Mouse (Mus musculus) heart, embryonic 11.5 days (tissue): ENCODE data around the gene Fbxw10. TPM values are rescaled to one million over a fixed set of nuclear protein-coding genes. Genes with fewer than 3 reads are reported as not detected.

Source experiments
- ATAC-seq: fragments of 200-750 bp; cut with Nextera tagmentation; replicated peaks from 2 replicates; pipeline ENCODE4 v1.8.0; 2017; ENCODE audit warnings: moderate library complexity; ENCODE audit not compliant: insufficient number of reproducible peaks, low FRiP score, low TSS enrichment
- H3K27ac ChIP-seq: fragments of 300-500 bp; sonication (generic); 2 replicates; pipeline ENCODE4 v1.5.1; 2014; ENCODE audit warnings: mild to moderate bottlenecking, low read depth, low read length
- H3K27me3 ChIP-seq: fragments of 300-500 bp; sonication (generic); 2 replicates; pipeline ENCODE4 v1.6.1; 2014; ENCODE audit warnings: mild to moderate bottlenecking, low read length, mixed read lengths; ENCODE audit not compliant: control insufficient read depth, insufficient read depth
- H3K36me3 ChIP-seq: fragments of 300-500 bp; sonication (generic); 2 replicates; pipeline ENCODE4 v1.6.1; 2014; ENCODE audit warnings: mild to moderate bottlenecking, low read length, moderate library complexity, mixed read lengths; ENCODE audit not compliant: control insufficient read depth, insufficient read depth
- H3K4me1 ChIP-seq: fragments of 300-500 bp; sonication (generic); 2 replicates; pipeline ENCODE4 v1.6.1; 2014; ENCODE audit warnings: low read length; ENCODE audit not compliant: control insufficient read depth, insufficient read depth
- H3K4me2 ChIP-seq: fragments of 300-500 bp; sonication (generic); 2 replicates; pipeline ENCODE4 v1.6.1; 2014; ENCODE audit warnings: mild to moderate bottlenecking, moderate library complexity
- H3K4me3 ChIP-seq: fragments of 300-500 bp; sonication (generic); 2 replicates; pipeline ENCODE4 v1.5.1; 2014; ENCODE audit warnings: low read depth, low read length
- H3K9ac ChIP-seq: fragments of 300-500 bp; sonication (generic); 2 replicates; pipeline ENCODE4 v1.6.1; 2014; ENCODE audit warnings: mild to moderate bottlenecking, low read depth, low read length, moderate library complexity
- H3K9me3 ChIP-seq: fragments of 300-500 bp; sonication (generic); replicated peaks from 2 replicates; pipeline ENCODE4 v1.6.1; 2016; ENCODE audit warnings: low read length; ENCODE audit not compliant: control insufficient read depth
- WGBS: fragments of 180-500 bp; shearing (Covaris S2); extraction: QIAGEN DNeasy Blood & Tissue Kit; methylation state at CpG from one replicate; pipeline ENCODE4 v1.1.7; 2014; ENCODE audit not compliant: insufficient replicate concordance; 5-methylcytosine and 5-hydroxymethylcytosine counted together
- polyA plus RNA-seq: library from polyadenylated mRNA; unstranded; fragments of >200 nt; fragmentation: Nextera tagmentation; extraction: Ambion mirVana; gene quantifications from 2 replicates; pipeline ENCODE4 v1.2.1, GENCODE M21; 2014

The Fbxw10 gene
- polyA plus RNA-seq, 1 experiment from 2014 or later, result 0.24 TPM

GRCm38 (mm10) chr11:62851199-62851598 is 4.3 kb downstream of the Fbxw10 start:
- H3K27ac ChIP-seq, result no peak overlapping the region

DNA sequence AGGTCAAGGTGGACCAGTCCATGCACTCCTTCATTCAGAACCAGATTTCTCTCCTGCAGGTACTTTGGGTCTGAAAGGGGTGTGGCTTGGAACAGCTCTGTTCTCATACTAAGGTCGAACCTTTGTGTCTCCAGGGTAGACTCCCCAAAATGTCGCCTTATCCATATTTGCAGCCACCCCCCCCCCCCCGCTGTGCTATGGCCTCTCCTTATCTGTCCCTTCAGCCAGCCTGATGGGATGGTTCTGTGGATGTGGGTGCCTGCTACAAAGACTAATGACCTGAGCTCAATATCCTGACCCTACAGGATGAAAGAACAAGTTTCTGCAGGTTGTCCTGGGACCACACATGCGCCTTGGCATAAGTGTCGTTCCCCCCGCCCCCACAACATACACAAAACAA is 6.5 kb downstream of the Fbxw10 start:
- Histone ChIP-seq H3K36me3 (no peaks in the 10 kb centered on the region), H3K4me2 (no peak overlapping the region), H3K9me3 (no peaks in the 10 kb centered on the region), H3K4me3 (no peak overlapping the region), H3K27ac (no peak overlapping the region), H3K9ac (no peak overlapping the region), H3K4me1 (no peaks in the 10 kb centered on the region), H3K27me3 (no peaks in the 10 kb centered on the region)
- no peak for ATAC-seq
- 75% methylated on average over 6 of the region's 6 CpGs for WGBS

More at GRCm38 (mm10) chr11:62851199-62851598, 4.3 kb downstream of the Fbxw10 start:
- Histone ChIP-seq H3K9me3 (no peaks in the 10 kb centered on the region), H3K4me2 (no peak overlapping the region), H3K36me3 (no peaks in the 10 kb centered on the region), H3K27me3 (no peaks in the 10 kb centered on the region), H3K4me1 (no peaks in the 10 kb centered on the region), H3K4me3 (no peak overlapping the region), H3K9ac (no peak overlapping the region)
- 71% methylated on average over 1 of the region's 1 CpGs for WGBS
- ATAC-seq, result no peak

- H3K4me3 ChIP-seq, result no peak overlapping the region
- H3K9ac ChIP-seq, result no peak overlapping the region
- H3K27ac ChIP-seq, result no peak overlapping the region
- no peaks in the 10 kb centered on the region for H3K36me3 ChIP-seq
- H3K9me3 ChIP-seq, result no peaks in the 10 kb centered on the region
- no peaks in the 10 kb centered on the region for H3K4me1 ChIP-seq
- no peak overlapping the region for H3K4me2 ChIP-seq
- no peak for ATAC-seq
- no peaks in the 10 kb centered on the region for H3K27me3 ChIP-seq
- WGBS, result 57% methylated on average over 4 of the region's 4 CpGs
Measured at GRCm38 (mm10) chr11:62865562-62865961, 18.7 kb downstream of the Fbxw10 start.

DNA sequence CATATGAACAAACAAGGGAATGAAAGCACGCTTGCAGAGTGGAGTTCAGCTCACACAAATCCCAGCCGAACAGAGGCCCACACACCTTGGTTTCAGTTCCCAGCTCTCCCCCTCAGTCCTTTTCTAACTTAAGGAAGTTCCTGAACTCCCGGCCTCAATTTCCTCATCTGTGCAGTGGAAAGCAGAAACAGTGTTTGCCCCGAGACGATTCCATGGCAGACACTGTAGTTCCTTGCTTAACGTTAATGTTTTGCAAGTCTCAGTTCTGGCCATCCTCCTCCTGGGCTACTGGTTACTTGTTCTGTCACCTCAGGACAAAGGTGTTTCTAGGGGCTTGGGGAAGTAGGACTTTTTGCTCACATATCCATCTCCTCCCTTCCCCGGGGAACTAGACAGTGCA is 19.8 kb downstream of the Fbxw10 start:
- Histone ChIP-seq H3K4me2 (no peak overlapping the region), H3K27ac (no peak overlapping the region), H3K4me3 (no peak overlapping the region), H3K36me3 (no peaks in the 10 kb centered on the region), H3K9me3 (no peaks in the 10 kb centered on the region), H3K9ac (no peak overlapping the region), H3K4me1 (no peaks in the 10 kb centered on the region), H3K27me3 (no peaks in the 10 kb centered on the region)
- ATAC-seq, result no peak
- 81% methylated on average over 7 of the region's 7 CpGs for WGBS

DNA sequence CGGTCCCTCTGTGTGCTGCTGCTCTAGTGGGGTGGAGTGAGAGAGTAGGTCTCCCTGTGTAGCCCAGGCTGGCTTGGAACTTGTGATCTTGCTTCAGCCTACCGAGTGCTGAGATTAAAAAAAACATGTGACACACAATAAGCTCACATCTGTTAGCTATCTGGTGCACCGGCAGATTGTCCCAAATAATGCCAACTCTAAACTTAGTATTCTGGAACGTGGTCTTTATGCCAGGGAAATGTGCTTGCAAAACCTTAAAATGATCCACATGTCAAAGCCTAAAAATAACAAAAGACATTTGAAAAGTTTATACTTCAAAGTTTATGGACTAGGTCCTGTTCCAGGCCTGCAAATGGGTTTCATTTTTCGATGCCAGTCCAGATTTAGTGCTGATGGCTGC is 22.3 kb downstream of the Fbxw10 start:
- ATAC-seq, result no peak
- Histone ChIP-seq H3K27ac (no peak overlapping the region), H3K9ac (no peak overlapping the region), H3K4me3 (no peak overlapping the region), H3K9me3 (no peaks in the 10 kb centered on the region), H3K27me3 (no peaks in the 10 kb centered on the region), H3K4me2 (no peak overlapping the region), H3K4me1 (no peaks in the 10 kb centered on the region), H3K36me3 (no peaks in the 10 kb centered on the region)
- 73% methylated on average over 5 of the region's 5 CpGs for WGBS

DNA sequence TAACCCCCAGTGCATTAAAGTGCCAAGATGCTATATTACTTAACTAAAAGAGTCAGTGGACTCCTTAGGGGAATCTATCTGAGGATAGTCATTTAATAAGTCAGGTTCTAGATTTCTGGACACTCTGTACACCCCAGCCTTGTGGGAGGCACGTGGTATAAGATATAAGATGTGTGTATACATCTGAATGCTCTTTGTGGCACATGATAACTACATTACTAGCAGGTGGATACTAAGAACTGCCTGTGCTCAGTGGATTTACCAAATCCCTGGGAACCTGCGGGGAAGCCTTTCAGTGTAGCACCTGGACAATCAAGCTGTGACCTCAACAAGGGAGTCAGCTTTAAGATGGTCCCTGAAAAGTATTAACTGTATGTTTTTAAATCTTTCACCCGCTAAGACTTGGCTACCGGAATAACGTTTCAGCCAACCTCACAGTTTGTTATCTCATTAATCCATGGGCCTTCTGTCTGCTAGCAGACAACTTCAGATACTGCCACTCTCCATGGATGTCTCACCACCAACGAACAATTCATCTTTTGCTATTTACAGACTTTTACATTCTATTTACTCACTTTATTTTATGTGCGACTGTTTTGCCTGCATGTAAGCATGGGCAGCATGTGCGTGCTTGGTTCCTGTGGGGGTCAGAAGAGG is 23.0 kb downstream of the Fbxw10 start:
- H3K4me2 ChIP-seq, result no peak overlapping the region
- H3K4me1 ChIP-seq, result no peaks in the 10 kb centered on the region
- H3K27me3 ChIP-seq, result no peaks in the 10 kb centered on the region
- H3K9ac ChIP-seq, result no peak overlapping the region
- ATAC-seq, result no peak
- no peaks in the 10 kb centered on the region for H3K36me3 ChIP-seq
- 71% methylated on average over 8 of the region's 8 CpGs for WGBS
- no peak overlapping the region for H3K4me3 ChIP-seq
- H3K9me3 ChIP-seq, result no peaks in the 10 kb centered on the region
- H3K27ac ChIP-seq, result no peak overlapping the region

GRCm38 (mm10) chr11:62873479-62873878 is 26.6 kb downstream of the Fbxw10 start:
- no peak overlapping the region for H3K27ac ChIP-seq
- H3K27me3 ChIP-seq, result no peaks in the 10 kb centered on the region
- H3K9me3 ChIP-seq, result no peaks in the 10 kb centered on the region
- no peak overlapping the region for H3K4me3 ChIP-seq
- H3K4me1 ChIP-seq, result no peaks in the 10 kb centered on the region
- no peak for ATAC-seq
- no peaks in the 10 kb centered on the region for H3K36me3 ChIP-seq
- no peak overlapping the region for H3K9ac ChIP-seq
- H3K4me2 ChIP-seq, result no peak overlapping the region
- WGBS, result 66% methylated on average over 9 of the region's 9 CpGs

GRCm38 (mm10) chr11:62875696-62876095 is 28.8 kb downstream of the Fbxw10 start:
- H3K27ac ChIP-seq, result no peak overlapping the region
- no peak overlapping the region for H3K9ac ChIP-seq
- no peak for ATAC-seq
- no peaks in the 10 kb centered on the region for H3K27me3 ChIP-seq
- no peak overlapping the region for H3K4me2 ChIP-seq
- no peaks in the 10 kb centered on the region for H3K36me3 ChIP-seq
- WGBS, result 91% methylated on average over 1 of the region's 1 CpGs
- no peaks in the 10 kb centered on the region for H3K9me3 ChIP-seq
- no peaks in the 10 kb centered on the region for H3K4me1 ChIP-seq
- H3K4me3 ChIP-seq, result no peak overlapping the region

DNA sequence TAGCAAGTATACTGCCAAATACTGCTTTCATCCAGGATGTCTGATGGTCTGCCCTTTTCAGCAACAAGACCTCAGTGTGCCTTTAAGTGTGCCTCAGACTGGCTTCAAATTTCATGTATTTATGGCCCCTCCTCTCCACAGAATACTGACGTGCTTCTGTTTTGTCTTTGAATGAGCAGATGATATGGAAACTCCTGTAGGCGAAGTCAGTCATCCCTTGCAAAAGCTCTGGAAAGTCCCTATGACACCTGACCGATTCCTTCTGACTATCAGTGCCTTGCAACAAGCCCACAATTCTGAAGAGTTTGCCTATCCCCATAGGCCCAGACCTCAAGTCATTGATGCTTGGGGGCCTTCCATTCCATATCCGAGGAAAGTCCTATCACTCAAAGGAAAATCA is 29.6 kb downstream of the Fbxw10 start:
- Histone ChIP-seq H3K9me3 (no peaks in the 10 kb centered on the region), H3K9ac (no peak overlapping the region), H3K4me2 (no peak overlapping the region), H3K27me3 (no peaks in the 10 kb centered on the region), H3K4me1 (no peaks in the 10 kb centered on the region), H3K36me3 (no peaks in the 10 kb centered on the region), H3K4me3 (no peak overlapping the region), H3K27ac (no peak overlapping the region)
- ATAC-seq, result no peak
- WGBS, result 79% methylated on average over 4 of the region's 4 CpGs
